Mouse (Mus musculus) embryonic facial prominence, embryonic 15.5 days (tissue): Measurements from ENCODE around the gene Sarnp. TPM values are rescaled to one million over a fixed set of nuclear protein-coding genes. Genes with fewer than 3 reads are reported as not detected.

Experiments
- polyA plus RNA-seq: library from polyadenylated mRNA; unstranded; fragments of >200 nt; fragmentation: Nextera tagmentation; extraction: Ambion mirVana; gene quantifications from 2 replicates; pipeline ENCODE4 v1.2.1, GENCODE M21; 2015

Sarnp gene
- polyA plus RNA-seq, 1 experiment from 2014 or later = 196 TPM

Other genes starting within 250 kb of the Sarnp start
- 23.9 and 25.8 TPM in 2 replicates for gene Erbb3, start 227.7 kb upstream of the Sarnp start, polyA plus RNA-seq
- gene Rps26, start 190.6 kb upstream of the Sarnp start, polyA plus RNA-seq = 833 and 868 TPM in 2 replicates
- gene Ikzf4, start 171.3 kb upstream of the Sarnp start, polyA plus RNA-seq = 3.1 and 3.9 TPM in 2 replicates
- 19.3 and 20.9 TPM in 2 replicates for gene Suox, start 143.3 kb upstream of the Sarnp start, polyA plus RNA-seq
- gene Rab5b, start 121.1 kb upstream of the Sarnp start, polyA plus RNA-seq = 91.6 and 97.4 TPM in 2 replicates
- 27.2 and 29.8 TPM in 2 replicates for gene Pmel, start 113.1 kb upstream of the Sarnp start, polyA plus RNA-seq
- gene Cdk2, start 112.3 kb upstream of the Sarnp start, polyA plus RNA-seq = 105 TPM in 2 replicates
- gene Dgka, start 72.5 kb upstream of the Sarnp start, polyA plus RNA-seq = 25.6 and 26.5 TPM in 2 replicates
- 37.7 and 38.5 TPM in 2 replicates for gene Pym1, start 69.4 kb upstream of the Sarnp start, polyA plus RNA-seq
- gene Mmp19, start 26.4 kb upstream of the Sarnp start, polyA plus RNA-seq = 2.3 and 2.6 TPM in 2 replicates
- 62.5 and 64.7 TPM in 2 replicates for gene Dnajc14, start 13.3 kb upstream of the Sarnp start, polyA plus RNA-seq
- 25.4 and 28.1 TPM in 2 replicates for gene Tmem198b, start 13.0 kb upstream of the Sarnp start, polyA plus RNA-seq
- gene Ormdl2, start 4.3 kb downstream of the Sarnp start, polyA plus RNA-seq = 58.2 and 61.7 TPM in 2 replicates
- gene Gdf11, start 74.4 kb downstream of the Sarnp start, polyA plus RNA-seq = 6.1 TPM in 2 replicates
- gene Cd63, start 83.7 kb downstream of the Sarnp start, polyA plus RNA-seq = 1,010 and 1,093 TPM in 2 replicates
- gene Rdh5, start 105.6 kb downstream of the Sarnp start, polyA plus RNA-seq = 19.6 and 21.3 TPM in 2 replicates
- gene Bloc1s1, start 106.7 kb downstream of the Sarnp start, polyA plus RNA-seq = 224 and 226 TPM in 2 replicates
- gene Itga7, start 116.5 kb downstream of the Sarnp start, polyA plus RNA-seq = 14.3 and 16.5 TPM in 2 replicates
- 0.26 and 0.31 TPM in 2 replicates for gene Mettl7b, start 143.7 kb downstream of the Sarnp start, polyA plus RNA-seq
- 0.05 TPM in 1 of 2 replicates, not detected in the other for gene Olfr9, start 172.1 kb downstream of the Sarnp start, polyA plus RNA-seq
- not detected in 2 replicates for gene Olfr763, start 193.5 kb downstream of the Sarnp start, polyA plus RNA-seq
- gene Olfr764-ps1, start 222.6 kb downstream of the Sarnp start, polyA plus RNA-seq = not detected in 2 replicates
- not detected in 2 replicates for gene Olfr765, start 232.7 kb downstream of the Sarnp start, polyA plus RNA-seq